Mouse (Mus musculus): ENCODE data around the gene Nphs1.

DNA sequence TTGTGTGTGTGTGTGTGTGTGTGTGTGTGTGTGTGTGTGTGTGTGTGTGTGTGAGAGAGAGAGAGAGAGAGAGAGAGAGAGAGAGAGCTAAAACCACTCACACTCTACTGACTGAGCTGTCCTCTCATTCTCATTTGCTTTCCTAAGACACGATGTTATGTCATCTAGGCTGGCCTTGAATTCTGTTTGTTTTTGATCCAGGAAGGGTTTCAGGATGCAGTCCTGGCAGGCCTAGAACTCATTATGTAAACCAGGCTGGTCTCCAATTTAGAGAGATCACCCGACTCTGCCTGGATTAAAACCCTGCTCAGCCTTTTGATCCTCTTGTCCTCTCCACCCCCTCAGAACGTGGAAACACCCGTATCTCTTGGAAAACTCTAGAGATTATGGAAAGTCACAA lies 5.9 kb downstream of the Nphs1 start:
- TF ChIP-seq POLR2A (IDR thresholded peaks at IDR 0.05; ENCODE audit: extremely low read depth, insufficient read depth, low read length) (no peak), CTCF (IDR thresholded peaks at IDR 0.05; ENCODE audit: low read depth, low read length) (no peak)
